Mouse (Mus musculus) midbrain, embryonic 10.5 days (tissue): ENCODE measurements around the gene Gm3646. TPM values are rescaled to one million over a fixed set of nuclear protein-coding genes. Genes with fewer than 3 reads are reported as not detected.

Source experiments
- DNase-seq: peaks from one replicate; pipeline ENCODE4 v3.0.0-alpha.2; 2017; ENCODE audit warnings: low spot score
- H3K27ac ChIP-seq: fragments of 300-500 bp; sonication (generic); replicated peaks from 2 replicates; pipeline ENCODE4 v1.5.1; 2016; ENCODE audit warnings: mild to moderate bottlenecking
- H3K27me3 ChIP-seq: fragments of 300-500 bp; sonication (generic); 2 replicates; pipeline ENCODE4 v1.6.1; 2016; ENCODE audit warnings: low read depth, mild to moderate bottlenecking; ENCODE audit not compliant: poor library complexity, severe bottlenecking
- H3K36me3 ChIP-seq: fragments of 300-500 bp; sonication (generic); 2 replicates; pipeline ENCODE4 v1.6.1; 2016; ENCODE audit warnings: mild to moderate bottlenecking, moderate library complexity
- H3K4me1 ChIP-seq: fragments of 300-500 bp; sonication (generic); 2 replicates; pipeline ENCODE4 v1.6.1; 2016
- H3K4me3 ChIP-seq: fragments of 300-500 bp; sonication (generic); 2 replicates; pipeline ENCODE4 v1.5.1; 2016; ENCODE audit warnings: mild to moderate bottlenecking, moderate library complexity
- H3K9me3 ChIP-seq: fragments of 300-500 bp; sonication (generic); replicated peaks from 2 replicates; pipeline ENCODE4 v1.6.1; 2016; ENCODE audit warnings: mild to moderate bottlenecking
- WGBS: fragments of 180-500 bp; shearing (Covaris S2); methylation state at CpG from one replicate; pipeline ENCODE4 v1.1.7; 2016; 5-methylcytosine and 5-hydroxymethylcytosine counted together
- polyA plus RNA-seq: library from polyadenylated mRNA; unstranded; fragments of >200 nt; fragmentation: Nextera tagmentation; extraction: Ambion mirVana; gene quantifications from 2 replicates; pipeline ENCODE4 v1.2.1, GENCODE M21; 2016

Gm3646 gene
- polyA plus RNA-seq, 1 experiment from 2014 or later, result not detected

- H3K4me3 ChIP-seq, result no peak overlapping the region
- no peaks in the 10 kb centered on the region for H3K36me3 ChIP-seq
- H3K27ac ChIP-seq, result no peak overlapping the region
- H3K9me3 ChIP-seq, result no peaks in the 10 kb centered on the region
- 54% methylated on average over 4 of the region's 4 CpGs for WGBS
- no peaks in the 10 kb centered on the region for H3K27me3 ChIP-seq
- no peak for DNase-seq
- peaks cover 10% of the 10 kb centered on the region for H3K4me1 ChIP-seq
Measured at GRCm38 (mm10) chr1:39824240-39824639, 19.1 kb upstream of the Gm3646 start.

GRCm38 (mm10) chr1:39819596-39819995 is 14.5 kb upstream of the Gm3646 start:
- H3K27me3 ChIP-seq, result no peaks in the 10 kb centered on the region
- peaks cover 9% of the 10 kb centered on the region for H3K4me1 ChIP-seq
- H3K9me3 ChIP-seq, result no peaks in the 10 kb centered on the region
- 84% methylated on average over 10 of the region's 10 CpGs for WGBS
- DNase-seq, result no peak
- no peak overlapping the region for H3K4me3 ChIP-seq
- H3K27ac ChIP-seq, result no peak overlapping the region
- H3K36me3 ChIP-seq, result no peaks in the 10 kb centered on the region

DNA sequence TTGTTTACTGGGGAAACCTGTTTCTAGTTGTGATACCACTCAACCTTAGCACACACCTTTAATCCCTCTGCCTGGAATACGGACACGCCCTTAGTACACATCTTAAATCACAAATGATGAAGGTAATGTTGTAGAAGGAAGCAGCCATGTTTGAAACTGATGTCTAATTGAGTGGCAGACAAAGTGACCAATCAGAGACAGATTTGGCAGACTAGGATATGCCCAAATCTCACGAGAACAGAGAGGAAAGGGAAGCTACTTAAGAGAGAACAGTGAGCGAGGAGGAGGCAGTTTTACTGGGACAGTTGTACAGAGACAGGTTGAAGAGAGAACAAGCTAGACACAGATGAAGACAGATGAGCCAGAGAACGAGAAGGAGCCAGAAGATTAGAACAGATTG is 10.6 kb upstream of the Gm3646 start:
- no peaks in the 10 kb centered on the region for H3K9me3 ChIP-seq
- H3K4me1 ChIP-seq, result peaks cover 2% of the 10 kb centered on the region; the same call in 1 of the 2 replicates
- DNase-seq, result no peak
- H3K27ac ChIP-seq, result no peak overlapping the region
- H3K27me3 ChIP-seq, result no peaks in the 10 kb centered on the region
- WGBS, result 88% methylated on average over 5 of the region's 5 CpGs
- no peaks in the 10 kb centered on the region for H3K36me3 ChIP-seq
- no peak overlapping the region for H3K4me3 ChIP-seq

DNA sequence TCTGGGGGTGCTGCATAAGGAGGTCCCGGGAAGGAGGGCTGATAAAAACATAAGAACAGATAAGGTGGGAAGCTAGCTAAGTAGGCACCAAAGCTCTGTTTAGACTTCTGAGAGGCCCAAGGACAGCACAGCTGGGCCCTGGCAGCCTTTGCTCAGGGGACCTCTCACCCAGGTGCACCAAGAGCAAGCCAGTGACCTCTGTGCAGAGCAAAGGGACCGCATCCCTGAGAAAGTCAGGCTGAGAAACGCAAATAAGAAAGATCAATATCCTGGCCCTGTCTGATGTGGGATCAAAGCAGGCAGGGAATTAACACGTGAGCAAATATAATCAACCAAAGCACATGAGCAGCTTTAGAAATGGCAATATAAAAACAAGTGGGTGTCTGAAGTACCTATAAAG is 7.9 kb upstream of the Gm3646 start:
- Histone ChIP-seq H3K4me3 (no peak overlapping the region), H3K4me1 (peaks cover 2% of the 10 kb centered on the region; the same call in 1 of the 2 replicates), H3K27me3 (no peaks in the 10 kb centered on the region), H3K9me3 (no peaks in the 10 kb centered on the region), H3K27ac (no peak overlapping the region), H3K36me3 (no peaks in the 10 kb centered on the region)
- no peak for DNase-seq
- 78% methylated on average over 4 of the region's 4 CpGs for WGBS

- DNase-seq, result no peak
- WGBS, result 90% methylated on average over 6 of the region's 6 CpGs
- Histone ChIP-seq H3K4me1 (no peaks in the 10 kb centered on the region), H3K9me3 (no peaks in the 10 kb centered on the region), H3K27ac (no peak overlapping the region), H3K4me3 (no peak overlapping the region), H3K27me3 (no peaks in the 10 kb centered on the region), H3K36me3 (no peaks in the 10 kb centered on the region)
Measured at GRCm38 (mm10) chr1:39804789-39805188, 343 bp downstream of the Gm3646 start.

GRCm38 (mm10) chr1:39802946-39803345 is 2.2 kb downstream of the Gm3646 start:
- Histone ChIP-seq H3K36me3 (no peaks in the 10 kb centered on the region), H3K27ac (no peak overlapping the region), H3K4me1 (no peaks in the 10 kb centered on the region), H3K4me3 (no peak overlapping the region), H3K27me3 (no peaks in the 10 kb centered on the region), H3K9me3 (no peaks in the 10 kb centered on the region)
- WGBS, result 86% methylated on average over 7 of the region's 7 CpGs
- DNase-seq, result no peak

GRCm38 (mm10) chr1:39797496-39797895 is 7.6 kb downstream of the Gm3646 start:
- peaks cover 14% of the 10 kb centered on the region; the same call in 1 of the 2 replicates for H3K9me3 ChIP-seq
- H3K4me3 ChIP-seq, result no peak overlapping the region
- no peaks in the 10 kb centered on the region for H3K36me3 ChIP-seq
- no peaks in the 10 kb centered on the region for H3K27me3 ChIP-seq
- WGBS, result 92% methylated on average over 6 of the region's 6 CpGs
- no peak overlapping the region for H3K27ac ChIP-seq
- no peak for DNase-seq
- H3K4me1 ChIP-seq, result no peaks in the 10 kb centered on the region

DNA sequence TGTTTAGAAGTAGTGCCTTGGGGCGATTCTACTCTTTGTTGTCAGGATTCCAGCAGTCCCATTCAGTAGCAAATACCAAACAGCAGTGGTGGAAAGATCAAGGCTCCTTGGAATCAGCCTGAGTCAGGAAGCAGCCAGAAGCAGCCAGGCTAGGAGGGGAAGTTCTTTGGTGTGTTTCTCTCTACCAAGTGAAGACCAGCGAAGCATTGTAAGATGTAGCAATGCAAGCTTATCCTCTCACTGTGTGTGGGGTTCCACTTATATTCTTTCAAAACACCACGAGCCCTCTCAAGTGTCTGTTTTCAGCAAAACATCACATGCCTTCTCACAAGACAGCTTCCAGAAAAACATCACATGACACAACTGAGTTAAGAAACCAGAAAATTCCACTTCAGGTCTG is 8.4 kb downstream of the Gm3646 start:
- Histone ChIP-seq H3K27ac (no peak overlapping the region), H3K9me3 (peaks cover 14% of the 10 kb centered on the region; the same call in 1 of the 2 replicates), H3K4me3 (no peak overlapping the region), H3K4me1 (no peaks in the 10 kb centered on the region), H3K27me3 (no peaks in the 10 kb centered on the region), H3K36me3 (no peaks in the 10 kb centered on the region)
- WGBS, result 89% methylated on average over 3 of the region's 3 CpGs
- no peak for DNase-seq

DNA sequence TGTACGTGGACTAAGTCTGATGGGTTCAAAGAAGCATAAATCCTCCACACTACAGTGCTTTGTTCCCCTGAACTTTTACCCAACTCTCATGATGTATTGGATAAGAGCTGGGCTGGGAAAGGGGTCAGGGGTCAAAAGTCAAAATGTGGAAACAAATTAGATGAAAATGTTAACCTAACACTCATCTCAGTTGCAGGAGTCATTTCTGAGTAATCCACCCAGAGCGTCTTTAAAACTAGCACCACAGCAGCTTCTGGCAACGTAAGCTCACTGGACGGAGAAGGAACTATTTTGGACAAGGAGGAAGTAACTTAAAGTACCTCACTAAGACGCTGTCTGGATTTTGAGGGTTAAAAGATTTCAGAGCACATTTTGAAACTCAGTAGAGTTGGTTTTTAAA is 20.5 kb downstream of the Gm3646 start:
- Histone ChIP-seq H3K4me1 (no peaks in the 10 kb centered on the region), H3K36me3 (no peaks in the 10 kb centered on the region), H3K9me3 (no peaks in the 10 kb centered on the region), H3K27me3 (no peaks in the 10 kb centered on the region), H3K27ac (no peak overlapping the region), H3K4me3 (no peak overlapping the region)
- DNase-seq, result no peak
- 89% methylated on average over 5 of the region's 5 CpGs for WGBS

DNA sequence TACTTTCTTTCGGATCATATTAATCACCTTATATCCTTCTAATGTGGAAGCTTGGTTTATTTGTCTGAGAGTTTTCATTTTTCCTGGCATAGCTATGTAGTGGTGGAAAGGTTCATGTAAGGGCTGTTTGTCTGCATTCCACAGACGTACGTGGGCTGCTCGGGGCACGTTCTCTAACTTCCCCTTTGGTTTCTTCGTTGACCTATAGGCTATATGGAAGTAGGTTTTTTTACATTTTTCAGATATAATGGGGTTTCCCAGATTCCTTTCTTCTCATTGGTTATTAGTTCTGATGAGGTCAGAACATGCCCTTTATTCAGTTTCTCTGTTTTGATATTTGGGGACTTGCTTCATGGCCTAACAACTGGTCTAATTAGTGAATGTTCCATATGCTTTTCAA is 23.3 kb downstream of the Gm3646 start:
- Histone ChIP-seq H3K9me3 (no peaks in the 10 kb centered on the region), H3K4me1 (no peaks in the 10 kb centered on the region), H3K36me3 (no peaks in the 10 kb centered on the region), H3K27me3 (no peaks in the 10 kb centered on the region), H3K4me3 (no peak overlapping the region), H3K27ac (no peak overlapping the region)
- WGBS, result 93% methylated on average over 6 of the region's 6 CpGs
- DNase-seq, result no peak

- Histone ChIP-seq H3K4me1 (no peaks in the 10 kb centered on the region), H3K9me3 (no peaks in the 10 kb centered on the region), H3K27me3 (no peaks in the 10 kb centered on the region), H3K36me3 (no peaks in the 10 kb centered on the region), H3K27ac (no peak overlapping the region), H3K4me3 (no peak overlapping the region)
- DNase-seq, result no peak
- WGBS, result 92% methylated on average over 16 of the region's 16 CpGs
Measured at GRCm38 (mm10) chr1:39779111-39779980, 25.8 kb downstream of the Gm3646 start.

DNA sequence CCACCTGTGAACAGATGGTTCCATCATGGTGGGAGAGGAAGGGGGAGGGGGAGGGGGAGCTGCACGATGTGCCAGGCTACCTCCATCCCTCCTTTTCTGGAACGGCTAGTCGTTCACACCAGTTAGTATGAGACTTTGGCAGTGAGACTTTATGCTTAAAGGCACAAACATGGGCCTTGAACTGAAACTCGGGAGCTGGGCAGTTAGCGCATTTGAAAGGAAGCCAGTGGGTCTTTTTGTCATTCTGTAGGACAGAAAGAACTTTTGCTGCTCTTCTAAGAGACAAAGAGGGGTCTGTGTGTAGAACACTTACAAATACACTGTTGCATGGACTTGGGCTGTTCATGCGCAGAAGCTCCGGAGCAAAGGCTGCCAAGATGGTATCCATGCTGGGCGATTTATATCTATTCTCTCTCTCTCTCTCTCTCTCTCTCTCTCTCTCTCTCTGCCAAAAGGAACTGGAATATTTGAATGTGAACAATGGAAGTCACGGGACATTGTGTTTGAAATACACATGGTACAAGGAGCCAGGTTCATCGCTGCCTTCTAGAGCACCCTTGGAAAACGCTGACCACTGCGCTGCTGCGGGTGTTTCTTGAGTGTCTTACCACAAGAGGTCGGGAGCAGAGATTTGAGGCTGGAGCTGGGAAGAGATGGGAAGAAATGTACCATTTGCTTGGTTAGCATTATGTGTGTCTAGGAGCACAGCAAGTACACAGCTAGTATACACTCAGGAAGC is 31.0 kb downstream of the Gm3646 start:
- no peaks in the 10 kb centered on the region for H3K9me3 ChIP-seq
- H3K4me3 ChIP-seq, result no peak overlapping the region
- no peaks in the 10 kb centered on the region for H3K36me3 ChIP-seq
- DNase-seq, result no peak
- H3K27ac ChIP-seq, result no peak overlapping the region
- 84% methylated on average over 14 of the region's 14 CpGs for WGBS
- H3K27me3 ChIP-seq, result no peaks in the 10 kb centered on the region
- peaks cover 14% of the 10 kb centered on the region for H3K4me1 ChIP-seq

DNA sequence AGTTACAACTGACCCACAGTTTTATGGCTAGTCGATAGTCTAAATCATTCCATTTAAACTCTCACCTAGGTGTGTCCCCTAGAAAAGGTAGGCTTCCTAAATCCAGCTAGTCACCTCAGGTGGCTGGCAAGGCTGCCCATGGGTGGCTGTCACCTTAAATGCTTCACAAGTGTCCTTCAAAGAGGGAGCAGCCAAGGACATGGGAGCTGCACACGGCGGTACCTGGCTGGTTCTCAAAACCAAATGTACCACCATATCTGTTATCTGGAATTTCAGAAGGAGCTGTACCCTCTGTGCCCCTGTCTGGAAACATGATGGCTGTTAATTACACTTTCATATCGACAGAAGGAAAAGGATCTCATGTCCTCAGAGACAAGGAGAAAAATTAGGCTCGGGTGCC is 31.6 kb downstream of the Gm3646 start:
- DNase-seq, result no peak
- H3K36me3 ChIP-seq, result no peaks in the 10 kb centered on the region
- no peaks in the 10 kb centered on the region for H3K27me3 ChIP-seq
- H3K4me1 ChIP-seq, result peaks cover 14% of the 10 kb centered on the region
- WGBS, result 85% methylated on average over 5 of the region's 5 CpGs
- no peak overlapping the region for H3K27ac ChIP-seq
- no peaks in the 10 kb centered on the region for H3K9me3 ChIP-seq
- H3K4me3 ChIP-seq, result no peak overlapping the region
